Mouse (Mus musculus) megakaryocyte-erythroid progenitor cell, adult 5-6 weeks (primary cell): ENCODE data around the gene Plpp7. TPM values are rescaled to one million over a fixed set of nuclear protein-coding genes. Genes with fewer than 3 reads are reported as not detected.

Experiments used
- ATAC-seq: replicated peaks from 2 replicates; pipeline ENCODE4 v1.8.0; 2016; ENCODE audit warnings: mild to moderate bottlenecking, inconsistent platforms; ENCODE audit not compliant: severe bottlenecking, poor library complexity, low FRiP score, low TSS enrichment
- total RNA-seq, 2 experiments: library from RNA; stranded (forward) in 1 of 2; stranded (reverse) in 1 of 2; fragments of 200-1000, 215-1000 nt in 1 of 2; fragments of >200 nt in 1 of 2; fragmentation: Nextera tagmentation in 1 of 2; gene quantifications; 2 replicates each; pipeline ENCODE4 v1.2.3; 2014 to 2017

Gene Plpp7
- total RNA-seq, 2 experiments from 2014 or later = 1.4 TPM; not detected in 1

- ATAC-seq = no peak
Measured at GRCm38 (mm10) chr2:32154334-32154997, 59.1 kb downstream of the Plpp7 start.

DNA sequence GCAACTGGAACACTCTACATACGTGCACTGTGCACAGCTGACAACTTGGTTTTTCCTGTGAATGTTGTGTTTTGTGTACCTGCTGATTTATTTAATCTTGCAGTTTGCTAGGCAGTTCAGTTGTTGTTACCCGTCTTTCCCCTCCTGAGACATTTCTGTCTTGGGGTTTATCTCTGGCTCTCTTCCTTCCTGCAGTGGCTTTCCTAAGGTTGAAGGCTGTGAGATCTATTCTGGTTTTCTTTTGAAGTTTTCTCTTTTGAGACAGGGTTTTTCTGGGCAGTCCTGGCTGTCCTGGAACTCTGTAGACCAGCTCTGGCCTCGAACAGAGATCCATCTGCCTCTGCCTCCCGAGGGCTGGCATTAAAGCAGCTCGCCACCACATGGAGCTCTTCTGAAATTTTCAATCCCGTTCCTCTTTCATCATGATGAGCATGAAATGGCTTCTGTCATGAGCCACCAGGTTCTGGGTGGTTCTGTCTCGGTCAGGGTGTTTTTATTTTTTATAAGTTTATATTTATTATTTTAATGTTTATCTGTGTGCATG is 59.7 kb downstream of the Plpp7 start:
- no peak for ATAC-seq

DNA sequence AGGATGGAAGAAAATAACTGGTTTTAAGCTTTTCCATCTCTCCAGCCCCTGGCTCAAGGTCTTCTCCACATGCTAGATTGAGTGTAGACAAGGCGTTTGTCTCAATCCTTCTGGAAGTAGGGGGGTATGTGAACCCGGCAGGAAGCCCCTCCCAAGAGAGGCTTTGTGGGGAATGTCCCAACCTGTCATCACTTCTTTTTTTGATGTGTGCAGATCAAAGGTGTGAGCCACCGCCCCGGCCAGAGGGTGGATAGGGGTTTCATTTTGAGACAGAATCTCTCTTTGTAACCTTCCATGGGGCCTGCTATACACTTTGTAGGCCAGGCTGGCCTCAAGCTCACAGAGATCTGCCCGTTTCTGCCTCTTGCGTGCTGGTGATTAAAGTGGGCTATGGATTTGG is 60.3 kb downstream of the Plpp7 start:
- no peak for ATAC-seq

- ATAC-seq = no peak
Measured at GRCm38 (mm10) chr2:32156645-32157044, 61.3 kb downstream of the Plpp7 start.

GRCm38 (mm10) chr2:32157328-32157727 is 62.0 kb downstream of the Plpp7 start:
- ATAC-seq = no peak

GRCm38 (mm10) chr2:32158616-32159239 is 63.4 kb downstream of the Plpp7 start:
- ATAC-seq = no peak

Other genes starting within 250 kb of the Plpp7 start
- not detected in 2 replicates for gene Fibcd1, start 249.5 kb upstream of the Plpp7 start, total RNA-seq (2014; fragmentation: Nextera tagmentation)
- gene Fibcd1, start 249.5 kb upstream of the Plpp7 start, total RNA-seq (2017) = not detected in 2 replicates
- not detected in 2 replicates for gene Lamc3, start 208.2 kb upstream of the Plpp7 start, total RNA-seq (2014; fragmentation: Nextera tagmentation)
- not detected in 2 replicates for gene Lamc3, start 208.2 kb upstream of the Plpp7 start, total RNA-seq (2017)
- gene Aif1l, start 145.4 kb upstream of the Plpp7 start, total RNA-seq (2014; fragmentation: Nextera tagmentation) = 5.2 TPM in 1 of 2 replicates, not detected in the other
- gene Aif1l, start 145.4 kb upstream of the Plpp7 start, total RNA-seq (2017) = not detected in 2 replicates
- 125 and 161 TPM in 2 replicates for gene Nup214, start 121.1 kb upstream of the Plpp7 start, total RNA-seq (2014; fragmentation: Nextera tagmentation)
- gene Nup214, start 121.1 kb upstream of the Plpp7 start, total RNA-seq (2017) = 43.3 and 73.2 TPM in 2 replicates
- 24.9 and 30.2 TPM in 2 replicates for gene Fam78a, start 10.7 kb upstream of the Plpp7 start, total RNA-seq (2014; fragmentation: Nextera tagmentation)
- 17.4 and 23.4 TPM in 2 replicates for gene Fam78a, start 10.7 kb upstream of the Plpp7 start, total RNA-seq (2017)
- 58.3 and 63.5 TPM in 2 replicates for gene Prrc2b, start 55.6 kb downstream of the Plpp7 start, total RNA-seq (2014; fragmentation: Nextera tagmentation)
- gene Prrc2b, start 55.6 kb downstream of the Plpp7 start, total RNA-seq (2017) = 13.9 and 20.1 TPM in 2 replicates
- gene Pomt1, start 141.1 kb downstream of the Plpp7 start, total RNA-seq (2014; fragmentation: Nextera tagmentation) = 57.6 and 57.7 TPM in 2 replicates
- gene Pomt1, start 141.1 kb downstream of the Plpp7 start, total RNA-seq (2017) = 27.4 and 29.8 TPM in 2 replicates
- gene Uck1, start 164.6 kb downstream of the Plpp7 start, total RNA-seq (2014; fragmentation: Nextera tagmentation) = 47.2 and 72.7 TPM in 2 replicates
- gene Uck1, start 164.6 kb downstream of the Plpp7 start, total RNA-seq (2017) = 21.5 and 21.9 TPM in 2 replicates
- 34.8 and 39.0 TPM in 2 replicates for gene Golga2, start 191.9 kb downstream of the Plpp7 start, total RNA-seq (2014; fragmentation: Nextera tagmentation)
- 41.6 and 44.5 TPM in 2 replicates for gene Golga2, start 191.9 kb downstream of the Plpp7 start, total RNA-seq (2017)
- 309 and 320 TPM in 2 replicates for gene Swi5, start 192.5 kb downstream of the Plpp7 start, total RNA-seq (2014; fragmentation: Nextera tagmentation)
- gene Swi5, start 192.5 kb downstream of the Plpp7 start, total RNA-seq (2017) = 438 and 550 TPM in 2 replicates